ENCODE assay signal across 18 mouse cellular contexts in the genomic region with DNA sequence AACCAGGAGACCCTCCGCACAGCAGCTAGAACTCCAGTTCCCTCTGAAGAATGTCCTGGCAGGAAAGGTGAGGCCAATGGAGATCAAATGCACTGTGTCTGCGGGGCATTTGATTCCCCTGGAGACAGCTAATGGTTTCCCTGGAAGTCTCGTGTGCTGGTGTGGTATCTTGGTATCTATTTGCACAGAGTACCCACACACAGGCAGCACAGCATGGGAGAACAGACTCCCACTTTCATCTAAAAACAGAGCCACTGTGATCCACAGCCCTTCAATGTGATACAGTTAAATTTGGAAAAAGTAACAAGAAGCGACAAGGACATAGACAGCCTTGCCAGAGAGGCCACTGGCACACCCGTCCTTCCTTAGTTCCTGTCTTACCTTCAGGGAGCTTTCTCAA. TPM values are rescaled to one million over a fixed set of nuclear protein-coding genes. Genes with fewer than 3 reads are reported as not detected.
DNase-seq lines count a peak whose midpoint lies in the region; ATAC-seq lines count a peak whose summit lies in the region.
"Had no signal": no experiment of that assay in that cellular context is flagged by ENCODE, and none has a peak within 500 bp of the region (broad histone marks: within the 10 kb centered on the region; RNA-seq: fewer than 3 reads in every experiment).

No protein-coding gene starts in this region.

- intact Hi-C loops in heart, postnatal 36 days (cut with DNase I), result no loop called here

- H3K4me3 ChIP-seq in hindbrain, embryonic 13.5 days, result no peak overlapping the region
- H3K4me3 ChIP-seq in hindbrain, embryonic 10.5 days, result no peak overlapping the region
- H3K4me3 ChIP-seq: lung, embryonic 15.5 days had no signal

- DNase-seq in heart, adult 11 months, result peak; percentile 64
- no peak for DNase-seq in heart, postnatal 36 days
- no peak for DNase-seq in hindbrain, embryonic 10.5 days (ENCODE audit: low spot score)
- DNase-seq in right cerebral cortex, adult 18-20 months, result peak; percentile 66
- no peak for DNase-seq in right cerebral cortex, postnatal 14 days
- DNase-seq: cerebellum, adult 8-10 months; forebrain, postnatal 0 days; gastrocnemius, postnatal 36 days; kidney, postnatal 10 days; right cerebral cortex, postnatal 4 days; thymus, postnatal 25 days had no signal

- 81% methylated on average over 5 of the region's 5 CpGs for WGBS in hindbrain, embryonic 13.5 days
- 80% methylated on average over 5 of the region's 5 CpGs for WGBS in hindbrain, embryonic 10.5 days

- no peak overlapping the region for H3K4me2 ChIP-seq in hindbrain, embryonic 13.5 days
- H3K4me2 ChIP-seq: lung, embryonic 15.5 days had no signal

- peaks cover 3% of the 10 kb centered on the region; the same call in 1 of the 2 replicates for H3K4me1 ChIP-seq in hindbrain, embryonic 13.5 days (replicated peaks)
- 0 out of 2 replicates have a peak, but pooled peaks cover 5% of the 10 kb centered on the region for H3K4me1 ChIP-seq in hindbrain, embryonic 10.5 days (replicated peaks)
- H3K4me1 ChIP-seq: lung, embryonic 15.5 days had no signal

- ATAC-seq in hindbrain, embryonic 13.5 days (ENCODE audit: low FRiP score), result no peak
- no peak for ATAC-seq in granulocyte monocyte progenitor cell, adult 5-6 weeks (replicated peaks; ENCODE audit: poor library complexity, severe bottlenecking)
- ATAC-seq in erythroid progenitor cell, adult 5-6 weeks (replicated peaks; ENCODE audit: low FRiP score, poor library complexity, severe bottlenecking), result no peak
- ATAC-seq: intestine, postnatal 0 days had no signal

- H3K9ac ChIP-seq in hindbrain, embryonic 13.5 days, result no peak overlapping the region
- H3K9ac ChIP-seq: forebrain, postnatal 0 days; lung, embryonic 15.5 days had no signal

- H3K36me3 ChIP-seq in hindbrain, embryonic 13.5 days, result peaks cover 70% of the 10 kb centered on the region
- H3K36me3 ChIP-seq in hindbrain, embryonic 10.5 days, result peaks cover 86% of the 10 kb centered on the region

- H3K9me3 ChIP-seq in hindbrain, embryonic 13.5 days, result no peaks in the 10 kb centered on the region
- H3K9me3 ChIP-seq in hindbrain, embryonic 10.5 days, result no peaks in the 10 kb centered on the region
- H3K9me3 ChIP-seq: lung, embryonic 15.5 days had no signal

- H3K27me3 ChIP-seq in hindbrain, embryonic 13.5 days, result no peaks in the 10 kb centered on the region
- H3K27me3 ChIP-seq in hindbrain, embryonic 10.5 days (ENCODE audit: insufficient read depth, poor library complexity, severe bottlenecking), result no peaks in the 10 kb centered on the region
- H3K27me3 ChIP-seq: lung, embryonic 15.5 days had no signal

- H3K27ac ChIP-seq in hindbrain, embryonic 13.5 days, result peak overlapping the region; percentile 64
- no peak overlapping the region for H3K27ac ChIP-seq in hindbrain, embryonic 10.5 days
- H3K27ac ChIP-seq: lung, embryonic 15.5 days had no signal

RNA-seq across cellular contexts. Expression of gene Cdc40, which starts 39.3 kb away (rescaled TPM):
- 10 to 100 TPM; 19.6 to 21.2 TPM for total RNA-seq in heart, postnatal 36 days (2021)
- polyA plus RNA-seq in hindbrain, embryonic 13.5 days (2015; fragmentation: Nextera tagmentation; extraction: Ambion mirVana), result 25.9 and 26.7 TPM in 2 replicates
- polyA plus RNA-seq in hindbrain, embryonic 10.5 days (2016; fragmentation: Nextera tagmentation; extraction: Ambion mirVana), result 28.0 and 34.8 TPM in 2 replicates
- 63.7 and 64.7 TPM in 2 replicates for total RNA-seq in granulocyte monocyte progenitor cell, adult 5-6 weeks (2014; fragmentation: Nextera tagmentation)
- 42.3 and 48.3 TPM in 2 replicates for total RNA-seq in granulocyte monocyte progenitor cell, adult 5-6 weeks (2017)
- total RNA-seq in erythroid progenitor cell, adult 5-6 weeks (2015; ENCODE audit: low replicate concordance), result 26.7 and 28.1 TPM in 2 replicates
- 15.7 and 15.8 TPM in 2 replicates for total RNA-seq in erythroid progenitor cell, adult 5-6 weeks (2017; ENCODE audit: low replicate concordance)

RNA-seq across cellular contexts. Expression of gene Wasf1, which starts 39.4 kb away (rescaled TPM):
- total RNA-seq in heart, postnatal 36 days (2021), result under 1 TPM; 0.57 to 0.69 TPM
- polyA plus RNA-seq in hindbrain, embryonic 13.5 days (2015; fragmentation: Nextera tagmentation; extraction: Ambion mirVana), result 90.2 and 91.6 TPM in 2 replicates
- polyA plus RNA-seq in hindbrain, embryonic 10.5 days (2016; fragmentation: Nextera tagmentation; extraction: Ambion mirVana), result 51.6 and 60.5 TPM in 2 replicates
- not detected in 2 replicates for total RNA-seq in granulocyte monocyte progenitor cell, adult 5-6 weeks (2014; fragmentation: Nextera tagmentation)
- not detected in 2 replicates for total RNA-seq in granulocyte monocyte progenitor cell, adult 5-6 weeks (2017)
- not detected in 2 replicates for total RNA-seq in erythroid progenitor cell, adult 5-6 weeks (2015; ENCODE audit: low replicate concordance)
- total RNA-seq in erythroid progenitor cell, adult 5-6 weeks (2017; ENCODE audit: low replicate concordance), result not detected in 2 replicates
- total RNA-seq: megakaryocyte progenitor cell, adult 5-6 weeks; monocyte, adult 5-6 weeks had no signal

Comparison
In these comparisons a context has a peak if more than half of its experiments do, and no peak if none do; other contexts are left out.
1. DNase-seq: peak in heart, adult 11 months (single experiment) and right cerebral cortex, adult 18-20 months (single experiment); none in heart, postnatal 36 days (0 of 2), hindbrain, embryonic 10.5 days (single experiment) and right cerebral cortex, postnatal 14 days (single experiment).